Mouse (Mus musculus) olfactory bulb, adult 2 months (tissue): ENCODE results near the gene Man2a1.

Experiments
- CTCF ChIP-seq: fragments of 200-500 bp; IDR thresholded peaks from 2 replicates; pipeline ENCODE4 v1.5.1; 2012; ENCODE audit warnings: low read depth, mild to moderate bottlenecking, low read length, moderate library complexity; ENCODE audit not compliant: insufficient read depth
- POLR2A ChIP-seq: fragments of 200-500 bp; IDR thresholded peaks from 2 replicates; pipeline ENCODE4 v1.6.1; 2012; ENCODE audit warnings: mild to moderate bottlenecking, low read depth, low read length, moderate library complexity; ENCODE audit not compliant: insufficient read depth

DNA sequence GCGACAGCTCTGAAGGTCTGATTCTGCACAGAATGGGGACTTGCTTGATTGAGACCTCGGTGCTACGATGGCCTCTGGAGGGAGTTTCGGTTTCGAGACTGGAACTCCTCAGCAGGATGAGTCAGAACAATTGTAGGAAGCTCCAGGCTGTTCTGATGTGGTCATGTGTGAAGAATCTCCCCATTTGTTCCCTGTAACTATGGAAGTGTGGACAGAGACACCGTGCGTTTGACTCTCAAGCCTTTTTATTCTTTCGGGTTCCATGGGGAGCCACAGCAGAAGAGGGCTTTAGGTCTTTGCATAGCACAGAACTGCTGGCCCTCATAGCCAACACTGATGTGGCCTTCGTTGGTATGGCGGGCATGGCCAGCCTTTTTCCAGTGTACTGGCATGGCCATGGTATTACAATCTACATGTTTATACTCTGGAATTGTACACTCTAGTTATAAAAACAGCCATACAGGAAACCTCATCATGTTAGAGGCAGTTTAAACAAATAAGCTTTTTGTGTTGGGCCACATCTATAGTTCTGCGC, 21.9 kb downstream of the Man2a1 start:
- TF ChIP-seq CTCF (no peak), POLR2A (no peak)
